Mouse (Mus musculus) adrenal gland, adult 8-10 months (tissue): ENCODE measurements around the gene Ifna12. TPM values are rescaled to one million over a fixed set of nuclear protein-coding genes. Genes with fewer than 3 reads are reported as not detected.
"Not testable (repeated sequence)": the region's sequence is repeated elsewhere in the genome, so short reads cannot be mapped to it uniquely, and the experiment has no call there.

Source experiments
- DNase-seq: peaks from one replicate; pipeline ENCODE4 v3.0.0; 2022
- total RNA-seq, 4 experiments: library from RNA; stranded (reverse); gene quantifications; 2 replicates each; pipeline ENCODE4 v1.2.4; 2022

Gene Ifna12
- total RNA-seq = not detected

- DNase-seq = no peak
Observed at GRCm38 (mm10) chr4:88603276-88603675, at the start of gene Ifna12. Ifna12 (minus strand) TSS chr4:88603376.

GRCm38 (mm10) chr4:88644359-88644758, 41.2 kb upstream of the Ifna12 start, which contains the start of gene Ifna13:
Ifna13 (minus strand) TSS chr4:88644459.
- DNase-seq = no peak

DNA sequence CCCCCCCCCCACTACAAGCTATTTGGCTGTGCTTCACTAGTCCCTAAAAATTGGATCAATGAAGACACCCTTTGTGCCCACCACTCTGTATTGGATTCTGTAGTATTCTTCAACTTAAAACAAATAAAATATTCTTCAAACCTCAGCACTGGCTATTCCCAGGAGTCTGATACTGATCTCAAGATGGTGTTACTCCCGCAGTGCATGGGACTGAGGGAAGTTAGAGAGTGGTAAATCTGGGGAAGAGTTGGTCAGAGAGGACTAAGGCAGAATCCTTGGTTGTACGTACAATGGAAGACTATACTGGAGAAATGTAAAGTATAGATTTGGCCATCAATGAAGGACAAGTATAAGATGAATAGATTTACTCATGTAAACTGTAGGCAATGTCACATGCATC, 39.4 kb upstream of the Ifna12 start:
- no peak for DNase-seq

DNA sequence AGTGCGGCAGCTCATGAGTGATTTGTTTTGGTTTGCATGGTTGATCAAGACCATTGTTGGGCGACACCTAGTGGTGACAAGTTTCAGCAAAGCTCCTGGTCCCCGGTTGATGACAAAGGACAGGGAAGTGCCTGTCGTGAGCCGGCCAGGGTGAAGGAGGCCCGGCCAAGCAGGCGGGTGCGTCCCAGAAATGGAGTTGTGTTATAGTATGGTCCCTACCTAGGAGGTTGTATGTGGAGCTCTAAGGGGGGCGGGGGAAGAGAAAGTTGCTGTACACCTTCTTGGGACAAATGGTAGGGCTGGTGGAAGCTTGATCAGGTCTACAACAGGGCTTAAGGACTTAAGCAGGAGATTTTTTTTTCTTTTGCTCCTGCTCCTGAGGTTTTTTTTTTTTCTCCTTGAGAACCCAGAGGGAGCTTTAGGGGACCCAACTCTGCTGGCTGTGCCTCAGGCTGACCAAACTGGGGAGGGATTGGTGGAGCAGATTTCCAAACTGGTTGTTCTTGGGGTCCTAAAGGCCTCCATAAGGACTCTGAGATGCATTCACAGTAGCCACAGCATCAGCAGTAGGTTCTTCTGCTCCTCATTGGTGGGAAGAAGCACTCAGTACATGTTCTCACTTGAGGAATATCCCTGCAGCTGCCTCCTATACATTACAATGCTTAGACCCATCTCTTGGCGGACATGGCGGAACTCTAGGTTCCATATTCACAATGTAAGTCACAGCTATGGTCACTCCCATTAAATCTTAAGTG, 38.1 kb upstream of the Ifna12 start:
- peak; percentile 83 for DNase-seq

DNA sequence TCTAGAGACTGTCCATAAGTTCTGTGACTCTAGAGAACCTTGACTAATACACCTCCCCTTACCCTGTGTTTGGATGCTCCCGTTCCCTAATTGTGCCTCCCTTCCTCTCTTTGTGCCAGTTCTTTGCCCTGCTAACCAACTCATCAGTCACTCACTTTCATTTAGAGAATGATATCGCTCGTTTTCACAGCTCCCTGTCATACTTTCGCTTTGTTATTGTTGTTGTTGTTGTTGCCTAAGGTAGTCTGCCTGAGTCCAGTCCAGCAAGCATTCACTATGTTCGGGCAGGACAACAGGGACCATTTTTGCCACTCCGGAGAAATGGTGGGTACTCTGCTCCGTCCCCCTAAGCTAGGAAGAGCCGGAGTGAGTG, 37.5 kb upstream of the Ifna12 start:
- no peak for DNase-seq

DNA sequence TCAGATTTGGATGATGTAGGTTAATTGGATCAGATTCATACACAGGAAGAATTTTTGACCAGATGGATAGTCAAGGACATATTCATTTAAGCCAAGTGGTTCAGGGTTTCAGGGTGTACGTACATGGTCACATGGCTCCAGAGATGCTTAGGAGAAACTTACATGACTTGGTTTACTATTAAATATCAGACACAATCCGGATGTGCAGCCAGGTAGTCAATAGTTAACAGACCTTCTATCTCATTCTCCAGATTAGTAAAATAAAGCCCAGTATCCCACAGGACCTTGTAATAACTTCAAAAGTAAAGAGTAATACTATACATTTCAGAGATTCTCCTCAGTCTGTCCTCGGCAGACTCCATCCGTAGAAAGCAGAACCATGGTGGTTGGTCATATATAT, 31.1 kb upstream of the Ifna12 start, which contains the start of gene C87499:
TSS of gene C87499 (minus strand) at position 101 of the 400 bp plus-strand sequence.
- DNase-seq = no peak

DNA sequence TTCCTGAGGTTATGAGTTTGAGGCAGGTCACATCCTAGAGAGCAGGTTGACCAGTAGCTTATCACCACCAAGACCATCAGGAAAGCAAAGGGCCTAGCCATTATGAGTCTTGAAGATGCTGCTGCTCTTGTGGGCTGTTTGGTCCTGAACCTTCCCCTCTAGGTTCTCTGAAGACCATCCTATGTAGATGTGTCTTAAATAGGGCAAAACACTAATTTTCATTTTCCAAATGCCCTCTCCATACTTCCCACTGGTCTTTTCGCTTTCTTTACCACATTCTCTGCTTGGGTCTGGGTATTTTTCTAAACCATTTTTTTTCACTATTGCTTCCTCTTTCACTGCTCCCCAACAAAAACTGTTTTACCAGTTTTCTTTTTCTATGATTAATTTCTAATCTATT, 10.9 kb downstream of the Ifna12 start, which contains the start of gene Ifna9:
TSS of gene Ifna9 (minus strand) at position 101 of the 400 bp plus-strand sequence.
- DNase-seq = no peak

DNA sequence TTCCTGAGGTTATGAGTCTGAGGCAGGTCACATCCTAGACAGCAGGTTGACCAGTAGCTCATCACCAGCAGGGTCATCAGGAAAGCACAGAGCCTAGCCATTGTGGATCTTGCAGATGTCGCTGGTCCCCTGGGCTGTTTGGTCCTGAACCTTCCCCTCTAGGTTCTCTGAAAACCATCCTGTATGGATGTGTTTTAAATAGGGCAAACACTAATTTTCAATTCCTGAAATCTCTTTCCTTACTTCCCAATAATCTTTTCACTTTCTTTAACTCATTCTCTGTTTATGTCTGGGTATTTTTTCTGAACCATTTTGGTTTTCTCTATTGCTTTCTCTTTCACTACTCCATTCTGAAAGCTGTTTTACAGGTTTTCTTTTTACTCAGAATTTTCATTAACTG, 31.5 kb downstream of the Ifna12 start, which contains the start of gene Ifna14:
TSS of gene Ifna14 (minus strand) at position 101 of the 400 bp plus-strand sequence.
- no peak for DNase-seq

DNA sequence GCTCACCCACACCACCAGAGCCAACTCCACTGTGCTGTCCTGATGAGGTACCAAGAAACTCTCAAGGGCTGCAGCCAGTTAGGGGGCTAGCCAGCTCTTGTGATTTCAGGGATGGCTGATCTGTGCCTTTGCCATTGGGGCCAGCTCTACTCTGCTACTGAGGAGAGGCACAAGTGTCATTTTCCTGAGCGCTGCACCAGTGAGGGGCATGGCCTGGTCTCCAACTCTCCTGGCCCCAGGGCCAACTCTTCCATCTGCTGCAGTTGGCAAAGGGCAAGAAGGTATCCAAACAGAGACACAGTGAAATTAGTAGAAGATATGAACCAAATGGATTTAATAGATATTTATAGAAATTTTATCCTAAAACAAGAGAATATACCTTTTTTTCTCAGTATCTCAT, 41.4 kb downstream of the Ifna12 start:
- no peak for DNase-seq

DNA sequence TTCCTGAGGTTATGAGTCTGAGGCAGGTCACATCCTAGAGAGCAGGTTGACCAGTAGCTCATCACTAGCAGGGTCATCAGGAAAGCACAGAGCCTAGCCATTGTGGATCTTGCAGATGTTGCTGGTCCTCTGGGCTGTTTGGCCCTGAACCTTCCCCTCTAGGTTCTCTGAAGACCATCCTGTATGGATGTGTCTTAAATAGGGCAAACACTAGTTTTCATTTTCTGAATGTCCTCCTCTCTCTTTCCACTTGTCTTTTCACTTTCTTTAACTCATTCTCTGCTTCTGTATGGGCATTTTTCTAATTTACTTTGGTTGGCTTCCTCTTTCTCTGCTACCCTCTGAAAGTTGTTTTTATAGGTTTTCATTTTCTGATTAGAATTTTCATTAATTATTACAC, 45.0 kb downstream of the Ifna12 start, which contains the start of gene Ifna15:
TSS of gene Ifna15 (minus strand) at position 101 of the 400 bp plus-strand sequence.
- DNase-seq = not testable (repeated sequence)

Other genes with a start within 250 kb of the Ifna12 start
- 1 to 10 TPM; 3.3 to 6.9 (median 5.0) TPM for gene Hacd4, start 164.4 kb downstream of the Ifna12 start, total RNA-seq
- gene Ifnb1, start 80.6 kb downstream of the Ifna12 start, total RNA-seq = not detected
- not detected for gene Ifna15, start 45.1 kb downstream of the Ifna12 start, total RNA-seq
- not detected for gene Ifna14, start 31.6 kb downstream of the Ifna12 start, total RNA-seq
- gene Ifna9, start 11.0 kb downstream of the Ifna12 start, total RNA-seq = not detected
- not detected for gene C87499, start 31.0 kb upstream of the Ifna12 start, total RNA-seq
- gene Ifna13, start 41.1 kb upstream of the Ifna12 start, total RNA-seq = not detected
- not detected for gene Ifna16, start 73.5 kb upstream of the Ifna12 start, total RNA-seq
- gene Ifna2, start 80.5 kb upstream of the Ifna12 start, total RNA-seq = not detected
- gene Ifnab, start 88.0 kb upstream of the Ifna12 start, total RNA-seq = not detected
- gene Gm26566, start 118.4 kb upstream of the Ifna12 start, total RNA-seq = under 1 TPM; 0.67 to 0.92 (median 0.73) TPM
- 100 to 1,000 TPM in 1 of 4 experiments, 10 to 100 TPM in 3; 76.7 to 100 (median 91.0) TPM for gene Klhl9, start 119.1 kb upstream of the Ifna12 start, total RNA-seq
- gene Gm13271, start 151.5 kb upstream of the Ifna12 start, total RNA-seq = not detected
- gene Gm13283, start 156.7 kb upstream of the Ifna12 start, total RNA-seq = not detected
- gene Gm13290, start 170.5 kb upstream of the Ifna12 start, total RNA-seq = under 1 TPM in 1 of 4 experiments, not detected in 3; 0.46 TPM
- gene Gm13289, start 173.5 kb upstream of the Ifna12 start, total RNA-seq = not detected
- gene Gm13272, start 176.5 kb upstream of the Ifna12 start, total RNA-seq = not detected
- under 1 TPM in 1 of 4 experiments, not detected in 3; 0.49 TPM for gene Ifnz, start 178.8 kb upstream of the Ifna12 start, total RNA-seq
- not detected for gene Gm13276, start 182.3 kb upstream of the Ifna12 start, total RNA-seq
- gene Gm13277, start 185.3 kb upstream of the Ifna12 start, total RNA-seq = not detected
- not detected for gene Gm13278, start 188.2 kb upstream of the Ifna12 start, total RNA-seq
- not detected for gene Gm13275, start 191.1 kb upstream of the Ifna12 start, total RNA-seq
- gene Gm13279, start 194.0 kb upstream of the Ifna12 start, total RNA-seq = not detected
- under 1 TPM in 1 of 4 experiments, not detected in 3; 0.24 TPM for gene Gm13285, start 196.3 kb upstream of the Ifna12 start, total RNA-seq
- gene Gm13287, start 199.9 kb upstream of the Ifna12 start, total RNA-seq = not detected
- gene Gm13288, start 202.2 kb upstream of the Ifna12 start, total RNA-seq = not detected
- not detected for gene Ifna7, start 212.9 kb upstream of the Ifna12 start, total RNA-seq
- gene Ifna11, start 216.6 kb upstream of the Ifna12 start, total RNA-seq = not detected
- gene Ifna6, start 224.0 kb upstream of the Ifna12 start, total RNA-seq = not detected
- not detected for gene Ifna5, start 232.1 kb upstream of the Ifna12 start, total RNA-seq
- gene Ifna4, start 238.5 kb upstream of the Ifna12 start, total RNA-seq = not detected
- gene Ifna1, start 246.7 kb upstream of the Ifna12 start, total RNA-seq = not detected